Comparison of ENCODE assay signal across 29 mouse cellular contexts in the genomic region with DNA sequence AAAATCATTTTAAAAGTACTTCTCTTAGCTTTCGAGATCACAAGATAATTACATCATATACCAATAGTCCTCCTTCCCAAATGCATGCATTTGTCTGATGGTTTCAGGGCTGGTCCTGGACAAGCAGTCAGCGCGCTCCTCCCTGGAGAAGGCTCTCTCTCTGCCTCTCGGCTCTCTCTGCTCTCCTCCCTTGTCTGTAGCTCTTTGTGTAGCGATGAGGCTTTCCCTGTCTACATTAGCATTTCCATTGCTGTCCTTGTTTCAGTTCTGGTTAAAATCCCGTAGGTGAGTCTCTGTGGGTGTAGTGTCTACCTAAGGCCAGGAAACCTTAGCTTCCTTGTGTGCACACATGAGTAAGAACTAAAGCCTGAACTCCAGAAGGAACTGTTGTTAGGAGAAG. TPM values are rescaled to one million over a fixed set of nuclear protein-coding genes. Genes with fewer than 3 reads are reported as not detected.
A peak's percentile ranks its signal among the peaks of the same experiment; 100 is the strongest.
DNase-seq lines count a peak whose midpoint lies in the region; ATAC-seq and TF ChIP-seq lines count a peak whose summit lies in the region.
"Had no signal": no experiment of that assay in that cellular context is flagged by ENCODE, and none has a peak within 500 bp of the region (broad histone marks: within the 10 kb centered on the region; RNA-seq: fewer than 3 reads in every experiment).

No protein-coding gene starts in this region.

- DNase-seq in hindbrain, embryonic 10.5 days (ENCODE audit: low spot score), result no peak
- no peak for DNase-seq in midbrain, embryonic 10.5 days (ENCODE audit: low spot score)
- DNase-seq in ES-E14 (ENCODE audit: low read depth, low spot score), result peak; percentile 51
- DNase-seq in kidney, adult 18-20 months, result no peak
- no peak for DNase-seq in right cerebral cortex, postnatal 36 days (ENCODE audit: low spot score in 2 of 2)
- DNase-seq: adrenal gland, postnatal 10 days; B cell, adult 2 months; cerebellum, adult 18-20 months; cerebellum, adult 9-10 months; cerebellum, postnatal 14 days; gastrocnemius, postnatal 10 days; gastrocnemius, postnatal 36 days; heart, adult 2 months; heart, postnatal 14 days; heart, postnatal 4 days; kidney, adult 2 months had no signal

- no peaks in the 10 kb centered on the region for H3K27me3 ChIP-seq in hindbrain, embryonic 10.5 days (ENCODE audit: insufficient read depth, poor library complexity, severe bottlenecking)
- no peaks in the 10 kb centered on the region for H3K27me3 ChIP-seq in hindbrain, embryonic 16.5 days (replicated peaks; ENCODE audit: control insufficient read depth, insufficient read depth, low read length)
- no peaks in the 10 kb centered on the region for H3K27me3 ChIP-seq in midbrain, embryonic 10.5 days (ENCODE audit: low read depth, poor library complexity, severe bottlenecking)
- no peaks in the 10 kb centered on the region for H3K27me3 ChIP-seq in midbrain, embryonic 16.5 days (ENCODE audit: control insufficient read depth, insufficient read depth, low read depth, low read length)
- H3K27me3 ChIP-seq: CH12.LX; embryonic facial prominence, embryonic 13.5 days; forebrain, embryonic 13.5 days; heart, embryonic 13.5 days had no signal

- H3K27ac ChIP-seq in hindbrain, embryonic 10.5 days, result peak overlapping the region; percentile 17; the same call in 1 of the 2 replicates
- H3K27ac ChIP-seq in hindbrain, embryonic 16.5 days (ENCODE audit: low read depth, low read length), result no peak overlapping the region
- H3K27ac ChIP-seq in midbrain, embryonic 10.5 days (replicated peaks), result peak overlapping the region; percentile 23; the same call in 1 of the 2 replicates
- H3K27ac ChIP-seq in midbrain, embryonic 16.5 days (ENCODE audit: low read length), result no peak overlapping the region
- peak overlapping the region; percentile 87; the same call in 1 of the 2 replicates for H3K27ac ChIP-seq in ES-E14 (ENCODE audit: insufficient read depth, low read depth, low read length, poor library complexity, severe bottlenecking)
- H3K27ac ChIP-seq: embryonic facial prominence, embryonic 10.5 days; embryonic facial prominence, embryonic 13.5 days; forebrain, embryonic 13.5 days; heart, adult 2 months; heart, embryonic 10.5 days; heart, embryonic 13.5 days; hindbrain, postnatal 0 days had no signal

- WGBS in hindbrain, embryonic 10.5 days, result 63% methylated on average over 6 of the region's 6 CpGs
- 62% methylated on average over 6 of the region's 6 CpGs for WGBS in hindbrain, embryonic 16.5 days
- 74% methylated on average over 6 of the region's 6 CpGs for WGBS in midbrain, embryonic 10.5 days
- 58% methylated on average over 6 of the region's 6 CpGs for WGBS in midbrain, embryonic 16.5 days

- H3K36me3 ChIP-seq in hindbrain, embryonic 10.5 days, result no peaks in the 10 kb centered on the region
- H3K36me3 ChIP-seq in hindbrain, embryonic 16.5 days (ENCODE audit: control insufficient read depth, insufficient read depth, low read length), result no peaks in the 10 kb centered on the region
- H3K36me3 ChIP-seq in midbrain, embryonic 10.5 days, result no peaks in the 10 kb centered on the region
- no peaks in the 10 kb centered on the region for H3K36me3 ChIP-seq in midbrain, embryonic 16.5 days (ENCODE audit: control insufficient read depth, insufficient read depth, low read length)
- no peaks in the 10 kb centered on the region for H3K36me3 ChIP-seq in ES-E14 (ENCODE audit: control insufficient read depth, insufficient read depth, low read length, poor library complexity, severe bottlenecking)
- H3K36me3 ChIP-seq: embryonic facial prominence, embryonic 10.5 days; embryonic facial prominence, embryonic 13.5 days; heart, embryonic 10.5 days; heart, embryonic 13.5 days had no signal

- H3K4me1 ChIP-seq in hindbrain, embryonic 10.5 days (replicated peaks), result peaks cover 20% of the 10 kb centered on the region
- H3K4me1 ChIP-seq in hindbrain, embryonic 16.5 days (ENCODE audit: control insufficient read depth, insufficient read depth, low read depth, low read length), result peaks cover 4% of the 10 kb centered on the region; the same call in 1 of the 2 replicates
- peaks cover 10% of the 10 kb centered on the region for H3K4me1 ChIP-seq in midbrain, embryonic 10.5 days
- H3K4me1 ChIP-seq in midbrain, embryonic 16.5 days (ENCODE audit: control insufficient read depth, insufficient read depth, low read length), result no peaks in the 10 kb centered on the region; the same call in 1 of the 2 replicates
- peaks cover 11 to 14% of the 10 kb centered on the region in 2 experiments; a peak in 3 of 4 replicates for H3K4me1 ChIP-seq in ES-E14 (ENCODE audit: control insufficient read depth in 2 of 2, insufficient read depth in 2 of 2, low read length in 2 of 2, poor library complexity in 1 of 2)
- H3K4me1 ChIP-seq: embryonic facial prominence, embryonic 10.5 days; embryonic facial prominence, embryonic 13.5 days; forebrain, embryonic 13.5 days; heart, embryonic 13.5 days had no signal

- in situ Hi-C loops in ES-E14 (cut with MboI; ENCODE audit: low sequenced_read_pairs in 2 of 2, unreplicated experiment in 2 of 2), result no loop called here

- H3K4me3 ChIP-seq in hindbrain, embryonic 10.5 days, result no peak overlapping the region
- H3K4me3 ChIP-seq in hindbrain, embryonic 16.5 days (ENCODE audit: low read length), result no peak overlapping the region
- no peak overlapping the region for H3K4me3 ChIP-seq in midbrain, embryonic 10.5 days
- H3K4me3 ChIP-seq in midbrain, embryonic 16.5 days (ENCODE audit: low read depth, low read length), result no peak overlapping the region
- H3K4me3 ChIP-seq in ES-E14 (ENCODE audit: insufficient read depth in 1 of 2, low read depth in 1 of 2, low read length in 2 of 2, poor library complexity in 1 of 2, severe bottlenecking in 1 of 2), result peak overlapping the region in 1 of 2 experiments; percentile 5; a peak in 1 of 4 replicates
- H3K4me3 ChIP-seq: embryonic facial prominence, embryonic 10.5 days; embryonic facial prominence, embryonic 13.5 days; erythroblast, embryonic 14.5 days; forebrain, embryonic 13.5 days; heart, adult 2 months; heart, embryonic 10.5 days; heart, embryonic 13.5 days had no signal

- H3K9me3 ChIP-seq in hindbrain, embryonic 10.5 days, result 0 out of 2 replicates have a peak, but pooled peaks cover 4% of the 10 kb centered on the region
- H3K9me3 ChIP-seq in hindbrain, embryonic 16.5 days (ENCODE audit: control insufficient read depth, low read length), result peaks cover 7% of the 10 kb centered on the region; the same call in 1 of the 2 replicates
- no peaks in the 10 kb centered on the region; the same call in 1 of the 2 replicates for H3K9me3 ChIP-seq in midbrain, embryonic 10.5 days (replicated peaks)
- peaks cover 4% of the 10 kb centered on the region for H3K9me3 ChIP-seq in midbrain, embryonic 16.5 days (replicated peaks; ENCODE audit: control insufficient read depth, low read length, poor library complexity, severe bottlenecking)
- no peaks in the 10 kb centered on the region for H3K9me3 ChIP-seq in ES-E14 (ENCODE audit: control insufficient read depth, insufficient read depth, low read depth, low read length)
- H3K9me3 ChIP-seq: embryonic facial prominence, embryonic 10.5 days; embryonic facial prominence, embryonic 13.5 days; forebrain, embryonic 13.5 days; heart, embryonic 10.5 days had no signal

- ATAC-seq in hindbrain, embryonic 16.5 days, result no peak
- no peak for ATAC-seq in midbrain, embryonic 16.5 days
- ATAC-seq: forebrain, embryonic 13.5 days; forebrain, embryonic 16.5 days; hindbrain, postnatal 0 days; inflammation-experienced regulatory T-cells, adult 6 months; intestine, embryonic 16.5 days had no signal

- H3K9ac ChIP-seq in hindbrain, embryonic 16.5 days (ENCODE audit: low read depth, low read length), result no peak overlapping the region
- no peak overlapping the region for H3K9ac ChIP-seq in midbrain, embryonic 16.5 days (ENCODE audit: low read depth, low read length)
- H3K9ac ChIP-seq in ES-E14 (ENCODE audit: insufficient read depth, low read depth, low read length, poor library complexity, severe bottlenecking), result no peak overlapping the region
- H3K9ac ChIP-seq: embryonic facial prominence, embryonic 13.5 days; forebrain, embryonic 13.5 days; heart, embryonic 13.5 days had no signal

- H3K4me2 ChIP-seq in hindbrain, embryonic 16.5 days (ENCODE audit: low read length), result no peak overlapping the region
- H3K4me2 ChIP-seq in midbrain, embryonic 16.5 days (ENCODE audit: low read length), result no peak overlapping the region
- H3K4me2 ChIP-seq: embryonic facial prominence, embryonic 13.5 days; forebrain, embryonic 13.5 days; heart, embryonic 13.5 days had no signal

TF ChIP-seq in ES-E14, 5 proteins besides CTCF, POLR2A, EP300 and RAD21:
- TF ChIP-seq ZNF384 (IDR thresholded peaks at IDR 0.05; ENCODE audit: low read depth, low read length) (no peak), ZC3H11A (IDR thresholded peaks at IDR 0.05; ENCODE audit: borderline replicate concordance, low read depth, low read length) (no peak), CHD2 (IDR thresholded peaks at IDR 0.05; ENCODE audit: low read depth, low read length) (0 out of 2 replicates have a peak, but pooled peaks have one; percentile 15), MAFK (IDR thresholded peaks at IDR 0.05; ENCODE audit: insufficient read depth, low read depth, low read length) (no peak)
TF ChIP-seq in ES-E14: peak in this region for 1.

RNA-seq across cellular contexts. Expression of a gene that starts 30.1 kb away (rescaled TPM):
- polyA plus RNA-seq in hindbrain, embryonic 10.5 days (2016; fragmentation: Nextera tagmentation; extraction: Ambion mirVana), result 10.9 and 13.3 TPM in 2 replicates
- 8.7 and 9.2 TPM in 2 replicates for polyA plus RNA-seq in hindbrain, embryonic 16.5 days (2015; fragmentation: Nextera tagmentation; extraction: Ambion mirVana)
- polyA plus RNA-seq in midbrain, embryonic 10.5 days (2016; fragmentation: Nextera tagmentation; extraction: Ambion mirVana), result 14.4 and 15.2 TPM in 2 replicates
- 10.6 and 11.1 TPM in 2 replicates for polyA plus RNA-seq in midbrain, embryonic 16.5 days (2015; fragmentation: Nextera tagmentation; extraction: Ambion mirVana)
- 8.4 and 12.6 TPM in 2 replicates for total RNA-seq in ES-E14 (2012; rRNA removed)

Comparison
In these comparisons a context has a peak if more than half of its experiments do, and no peak if none do; other contexts are left out.
1. H3K27ac ChIP-seq: peak in hindbrain, embryonic 10.5 days (single experiment), midbrain, embryonic 10.5 days (single experiment) and ES-E14 (single experiment); none in hindbrain, embryonic 16.5 days (single experiment) and midbrain, embryonic 16.5 days (single experiment).